In the genomic region with DNA sequence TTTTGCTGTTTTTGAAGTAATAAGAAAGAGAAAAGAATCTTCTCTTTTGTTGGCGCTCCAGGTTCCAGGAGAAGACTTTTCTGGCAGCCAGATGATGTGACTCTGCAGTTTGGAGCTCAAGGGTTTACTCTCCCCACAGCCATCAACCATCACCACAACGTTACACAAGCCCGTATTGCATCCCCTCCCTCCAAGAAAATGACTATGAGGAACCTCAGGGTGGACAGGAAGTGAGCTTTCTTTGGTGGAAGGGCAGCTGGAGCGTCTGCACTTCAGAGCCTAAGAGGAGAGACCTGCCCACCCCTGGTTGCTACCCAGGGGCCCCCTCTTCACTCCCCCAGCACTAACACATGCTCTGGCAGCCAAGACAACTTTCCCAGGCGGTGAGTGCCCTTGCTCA, we compare ENCODE assay signal across 12 mouse cellular contexts. TPM values are rescaled to one million over a fixed set of nuclear protein-coding genes. Genes with fewer than 3 reads are reported as not detected.
DNase-seq lines count a peak whose midpoint lies in the region; ATAC-seq lines count a peak whose summit lies in the region.
"Had no signal": no experiment of that assay in that cellular context is flagged by ENCODE, and none has a peak within 500 bp of the region (broad histone marks: within the 10 kb centered on the region; RNA-seq: fewer than 3 reads in every experiment).

No protein-coding gene starts in this region.

- ATAC-seq in common myeloid progenitor, adult 5-6 weeks (replicated peaks; ENCODE audit: low read depth, poor library complexity, severe bottlenecking) = peak; percentile 74
- no peak for ATAC-seq in forebrain, embryonic 13.5 days
- no peak for ATAC-seq in hindbrain, embryonic 15.5 days (ENCODE audit: low FRiP score, low read depth)
- ATAC-seq in midbrain, embryonic 16.5 days = no peak
- ATAC-seq: inflammation-experienced regulatory T-cells, adult 6 months had no signal

- peak overlapping the region; percentile 67 for H3K4me3 ChIP-seq in forebrain, embryonic 13.5 days
- H3K4me3 ChIP-seq in hindbrain, embryonic 15.5 days = peak overlapping the region; percentile 90
- H3K4me3 ChIP-seq in midbrain, embryonic 16.5 days (ENCODE audit: low read depth, low read length) = peak overlapping the region; percentile 62
- H3K4me3 ChIP-seq: embryonic facial prominence, embryonic 15.5 days had no signal

- H3K27me3 ChIP-seq in forebrain, embryonic 13.5 days = peaks cover 62% of the 10 kb centered on the region
- no peaks in the 10 kb centered on the region for H3K27me3 ChIP-seq in hindbrain, embryonic 15.5 days
- no peaks in the 10 kb centered on the region for H3K27me3 ChIP-seq in midbrain, embryonic 16.5 days (ENCODE audit: control insufficient read depth, insufficient read depth, low read depth, low read length)

- H3K9me3 ChIP-seq in forebrain, embryonic 13.5 days (replicated peaks) = no peaks in the 10 kb centered on the region
- H3K9me3 ChIP-seq in hindbrain, embryonic 15.5 days = no peaks in the 10 kb centered on the region
- H3K9me3 ChIP-seq in midbrain, embryonic 16.5 days (replicated peaks; ENCODE audit: control insufficient read depth, low read length, poor library complexity, severe bottlenecking) = no peaks in the 10 kb centered on the region
- H3K9me3 ChIP-seq: embryonic facial prominence, embryonic 15.5 days had no signal

- DNase-seq in spleen, postnatal 10 days (ENCODE audit: low spot score in 2 of 2) = no peak
- DNase-seq in left cerebral cortex, postnatal 14 days (ENCODE audit: low spot score in 2 of 2) = no peak
- no peak for DNase-seq in layer of hippocampus, adult 18-20 months (ENCODE audit: low spot score in 2 of 2)
- DNase-seq: adrenal gland, adult 2 months; lung, adult 2 months; thymus, postnatal 25 days had no signal

- H3K9ac ChIP-seq in forebrain, embryonic 13.5 days = peak overlapping the region; percentile 92
- peak overlapping the region; percentile 94 for H3K9ac ChIP-seq in hindbrain, embryonic 15.5 days
- peak overlapping the region; percentile 83 for H3K9ac ChIP-seq in midbrain, embryonic 16.5 days (ENCODE audit: low read depth, low read length)
- H3K9ac ChIP-seq: embryonic facial prominence, embryonic 15.5 days had no signal

- intact Hi-C loops in left cerebral cortex, postnatal 14 days (cut with DNase I) = no loop called here

- WGBS in forebrain, embryonic 13.5 days = 35% methylated on average over 5 of the region's 5 CpGs
- WGBS in hindbrain, embryonic 15.5 days = 29% methylated on average over 5 of the region's 5 CpGs
- WGBS in midbrain, embryonic 16.5 days = 28% methylated on average over 5 of the region's 5 CpGs

- peaks cover 15% of the 10 kb centered on the region for H3K36me3 ChIP-seq in forebrain, embryonic 13.5 days (ENCODE audit: poor library complexity, severe bottlenecking)
- peaks cover 1% of the 10 kb centered on the region for H3K36me3 ChIP-seq in hindbrain, embryonic 15.5 days
- peaks cover 2% of the 10 kb centered on the region for H3K36me3 ChIP-seq in midbrain, embryonic 16.5 days (ENCODE audit: control insufficient read depth, insufficient read depth, low read length)
- H3K36me3 ChIP-seq: embryonic facial prominence, embryonic 15.5 days had no signal

- H3K4me2 ChIP-seq in forebrain, embryonic 13.5 days = peak overlapping the region; percentile 69
- peak overlapping the region; percentile 81 for H3K4me2 ChIP-seq in hindbrain, embryonic 15.5 days
- H3K4me2 ChIP-seq in midbrain, embryonic 16.5 days (ENCODE audit: low read length) = peak overlapping the region; percentile 82

- H3K4me1 ChIP-seq in forebrain, embryonic 13.5 days = peaks cover 56% of the 10 kb centered on the region
- H3K4me1 ChIP-seq in hindbrain, embryonic 15.5 days (replicated peaks) = peaks cover 55% of the 10 kb centered on the region
- H3K4me1 ChIP-seq in midbrain, embryonic 16.5 days (ENCODE audit: control insufficient read depth, insufficient read depth, low read length) = peaks cover 30% of the 10 kb centered on the region

- H3K27ac ChIP-seq in forebrain, embryonic 13.5 days = peak overlapping the region; percentile 91
- peak overlapping the region; percentile 96 for H3K27ac ChIP-seq in hindbrain, embryonic 15.5 days (replicated peaks)
- peak overlapping the region; percentile 95 for H3K27ac ChIP-seq in midbrain, embryonic 16.5 days (ENCODE audit: low read length)
- H3K27ac ChIP-seq: embryonic facial prominence, embryonic 15.5 days had no signal

RNA-seq across cellular contexts. Expression of a gene that starts 10.7 kb away (rescaled TPM):
- 2.4 and 3.2 TPM in 2 replicates for total RNA-seq in common myeloid progenitor, adult 5-6 weeks (2017)
- polyA plus RNA-seq in forebrain, embryonic 13.5 days (2015; fragmentation: Nextera tagmentation; extraction: Ambion mirVana) = 6.4 and 7.9 TPM in 2 replicates
- 2.8 TPM in 2 replicates for polyA plus RNA-seq in hindbrain, embryonic 15.5 days (2015; fragmentation: Nextera tagmentation; extraction: Ambion mirVana)
- polyA plus RNA-seq in midbrain, embryonic 16.5 days (2015; fragmentation: Nextera tagmentation; extraction: Ambion mirVana) = 3.5 and 3.9 TPM in 2 replicates
- 1 to 10 TPM; 4.8 to 5.6 TPM for total RNA-seq in left cerebral cortex, postnatal 14 days (2021)
- total RNA-seq in layer of hippocampus, adult 18-20 months (2021) = 1 to 10 TPM; 4.2 to 4.8 TPM

RNA-seq across cellular contexts. Expression of a gene that starts 23.4 kb away (rescaled TPM):
- 82.8 and 88.2 TPM in 2 replicates for total RNA-seq in common myeloid progenitor, adult 5-6 weeks (2017)
- polyA plus RNA-seq in forebrain, embryonic 13.5 days (2015; fragmentation: Nextera tagmentation; extraction: Ambion mirVana) = 33.8 and 40.1 TPM in 2 replicates
- 35.9 and 36.6 TPM in 2 replicates for polyA plus RNA-seq in hindbrain, embryonic 15.5 days (2015; fragmentation: Nextera tagmentation; extraction: Ambion mirVana)
- polyA plus RNA-seq in midbrain, embryonic 16.5 days (2015; fragmentation: Nextera tagmentation; extraction: Ambion mirVana) = 35.5 and 35.9 TPM in 2 replicates
- 100 to 1,000 TPM; 146 to 149 TPM for total RNA-seq in left cerebral cortex, postnatal 14 days (2021)
- 100 to 1,000 TPM; 130 to 137 TPM for total RNA-seq in layer of hippocampus, adult 18-20 months (2021)

RNA-seq across cellular contexts. Expression of a gene that starts 50.7 kb away (rescaled TPM):
- total RNA-seq in common myeloid progenitor, adult 5-6 weeks (2017) = not detected in 2 replicates
- polyA plus RNA-seq in forebrain, embryonic 13.5 days (2015; fragmentation: Nextera tagmentation; extraction: Ambion mirVana) = 0.49 and 0.50 TPM in 2 replicates
- polyA plus RNA-seq in hindbrain, embryonic 15.5 days (2015; fragmentation: Nextera tagmentation; extraction: Ambion mirVana) = 1.1 and 1.4 TPM in 2 replicates
- 1.8 and 2.2 TPM in 2 replicates for polyA plus RNA-seq in midbrain, embryonic 16.5 days (2015; fragmentation: Nextera tagmentation; extraction: Ambion mirVana)
- total RNA-seq in left cerebral cortex, postnatal 14 days (2021) = 1 to 10 TPM; 2.5 to 3.3 TPM
- total RNA-seq in layer of hippocampus, adult 18-20 months (2021) = 1 to 10 TPM; 2.2 to 2.6 TPM
- polyA plus RNA-seq: inflammation-experienced regulatory T-cells, adult 6 months had no signal

RNA-seq across cellular contexts. Expression of a gene that starts 52.3 kb away (rescaled TPM):
- 9.4 and 14.7 TPM in 2 replicates for total RNA-seq in common myeloid progenitor, adult 5-6 weeks (2017)
- 19.5 and 20.1 TPM in 2 replicates for polyA plus RNA-seq in forebrain, embryonic 13.5 days (2015; fragmentation: Nextera tagmentation; extraction: Ambion mirVana)
- 17.6 and 21.2 TPM in 2 replicates for polyA plus RNA-seq in hindbrain, embryonic 15.5 days (2015; fragmentation: Nextera tagmentation; extraction: Ambion mirVana)
- polyA plus RNA-seq in midbrain, embryonic 16.5 days (2015; fragmentation: Nextera tagmentation; extraction: Ambion mirVana) = 16.6 and 16.7 TPM in 2 replicates
- 10 to 100 TPM; 16.8 to 19.0 TPM for total RNA-seq in left cerebral cortex, postnatal 14 days (2021)
- total RNA-seq in layer of hippocampus, adult 18-20 months (2021) = 10 to 100 TPM; 18.9 to 19.2 TPM

RNA-seq across cellular contexts. Expression of a gene that starts 55.6 kb away (rescaled TPM):
- total RNA-seq in common myeloid progenitor, adult 5-6 weeks (2017) = 42.5 and 44.4 TPM in 2 replicates
- 48.0 and 51.7 TPM in 2 replicates for polyA plus RNA-seq in forebrain, embryonic 13.5 days (2015; fragmentation: Nextera tagmentation; extraction: Ambion mirVana)
- polyA plus RNA-seq in hindbrain, embryonic 15.5 days (2015; fragmentation: Nextera tagmentation; extraction: Ambion mirVana) = 50.5 and 52.0 TPM in 2 replicates
- polyA plus RNA-seq in midbrain, embryonic 16.5 days (2015; fragmentation: Nextera tagmentation; extraction: Ambion mirVana) = 49.5 and 52.1 TPM in 2 replicates
- total RNA-seq in left cerebral cortex, postnatal 14 days (2021) = 10 to 100 TPM; 61.6 to 64.0 TPM
- total RNA-seq in layer of hippocampus, adult 18-20 months (2021) = 10 to 100 TPM; 58.4 to 60.6 TPM
